Mouse (Mus musculus) testis, adult 2 months (tissue): ENCODE results near the gene Mcf2l.

ENCODE experiments used
- CTCF ChIP-seq: fragments of 200-500 bp; IDR thresholded peaks from 2 replicates; pipeline ENCODE4 v1.5.1; 2012; ENCODE audit warnings: low read depth, mild to moderate bottlenecking, inconsistent platforms, low read length, moderate library complexity; ENCODE audit not compliant: control insufficient read depth, insufficient read depth, insufficient replicate concordance
- POLR2A ChIP-seq: fragments of 200-500 bp; IDR thresholded peaks from 2 replicates; pipeline ENCODE4 v1.6.1; 2012; ENCODE audit warnings: low read depth, mild to moderate bottlenecking, inconsistent platforms, low read length, moderate library complexity; ENCODE audit not compliant: control insufficient read depth

DNA sequence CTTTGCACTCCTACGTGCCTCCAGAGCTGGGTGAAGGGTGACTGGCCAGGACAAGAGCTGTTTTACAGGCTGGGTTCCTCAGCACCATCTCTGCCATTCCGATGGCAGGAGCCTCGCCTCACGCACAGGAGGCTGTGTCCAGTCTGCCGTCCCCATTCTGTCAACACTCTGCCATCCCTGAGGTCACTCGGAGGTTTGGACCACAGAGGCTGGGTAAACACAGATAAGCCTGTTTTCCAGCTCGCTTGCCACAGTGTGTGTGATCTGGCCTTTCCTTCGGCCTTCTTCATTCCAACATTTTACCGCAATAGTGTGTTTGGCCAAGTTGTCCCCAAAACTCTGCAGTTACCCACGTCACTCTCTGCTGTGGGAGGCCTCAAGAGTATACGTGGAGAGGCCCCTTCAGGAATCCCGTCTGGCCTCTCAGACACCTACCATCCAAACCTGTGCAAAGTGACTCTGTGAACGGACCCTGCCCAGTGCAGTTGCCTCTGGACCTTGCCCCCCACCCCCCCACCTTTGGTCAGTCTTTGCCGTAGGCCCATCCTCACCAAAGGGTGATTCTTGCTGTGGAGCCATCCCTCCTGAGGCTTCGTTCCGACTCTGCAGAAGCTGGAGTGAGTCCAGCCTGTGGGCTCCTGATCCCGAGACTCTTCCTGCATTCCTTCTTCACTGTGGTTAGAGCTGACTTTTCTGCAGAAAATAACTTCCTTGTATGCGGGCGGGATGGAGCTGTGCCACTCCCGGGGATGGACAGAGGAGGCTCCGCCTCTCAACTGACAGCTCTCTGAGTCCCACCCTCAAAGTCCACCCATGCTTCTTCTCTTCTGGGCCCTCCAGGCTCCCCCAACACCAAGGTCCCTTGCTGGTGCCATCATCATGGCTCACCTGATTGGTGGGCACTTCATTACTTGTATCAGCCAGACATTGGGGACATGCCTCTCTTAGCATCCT lies 9.7 kb downstream of the Mcf2l start:
- TF ChIP-seq POLR2A (no peak), CTCF (no peak)
